Mouse (Mus musculus) embryonic facial prominence, embryonic 14.5 days (tissue): ENCODE measurements around the gene Arsg. TPM values are rescaled to one million over a fixed set of nuclear protein-coding genes. Genes with fewer than 3 reads are reported as not detected.
"Not testable (repeated sequence)": the region's sequence is repeated elsewhere in the genome, so short reads cannot be mapped to it uniquely, and the experiment has no call there.

Experiments
- ATAC-seq: fragments of 200-750 bp; cut with Nextera tagmentation; 2 replicates; pipeline ENCODE4 v1.8.0; 2017; ENCODE audit warnings: low read depth, moderate number of reproducible peaks, moderate TSS enrichment
- DNase-seq: peaks from one replicate; pipeline ENCODE4 v3.0.0-alpha.2; 2015; ENCODE audit warnings: low spot score
- H3K27ac ChIP-seq: fragments of 300-500 bp; sonication (generic); replicated peaks from 2 replicates; pipeline ENCODE4 v1.5.1; 2014; ENCODE audit warnings: low read depth, mild to moderate bottlenecking, low read length, moderate library complexity
- H3K27me3 ChIP-seq: fragments of 300-500 bp; sonication (generic); replicated peaks from 2 replicates; pipeline ENCODE4 v1.6.1; 2014; ENCODE audit warnings: low read length; ENCODE audit not compliant: control insufficient read depth, insufficient read depth
- H3K36me3 ChIP-seq: fragments of 300-500 bp; sonication (generic); 2 replicates; pipeline ENCODE4 v1.6.1; 2014; ENCODE audit warnings: low read length, mixed read lengths; ENCODE audit not compliant: control insufficient read depth, insufficient read depth
- H3K4me1 ChIP-seq: fragments of 300-500 bp; sonication (generic); 2 replicates; pipeline ENCODE4 v1.6.1; 2014; ENCODE audit warnings: antibody characterized with exemption, low read length; ENCODE audit not compliant: control insufficient read depth, insufficient read depth
- H3K4me2 ChIP-seq: fragments of 300-500 bp; sonication (generic); 2 replicates; pipeline ENCODE4 v1.6.1; 2014; ENCODE audit warnings: low read depth, mild to moderate bottlenecking, low read length, moderate library complexity, mixed read lengths
- H3K4me3 ChIP-seq: fragments of 300-500 bp; sonication (generic); 2 replicates; pipeline ENCODE4 v1.5.1; 2014; ENCODE audit warnings: low read depth, mild to moderate bottlenecking, low read length
- H3K9ac ChIP-seq: fragments of 300-500 bp; sonication (generic); 2 replicates; pipeline ENCODE4 v1.6.1; 2014; ENCODE audit warnings: low read depth, mild to moderate bottlenecking, low read length, moderate library complexity, mixed read lengths
- H3K9me3 ChIP-seq: fragments of 300-500 bp; sonication (generic); 2 replicates; pipeline ENCODE4 v1.6.1; 2016; ENCODE audit warnings: low read length; ENCODE audit not compliant: control insufficient read depth
- WGBS: fragments of 180-500 bp; shearing (Covaris S2); extraction: QIAGEN DNeasy Blood & Tissue Kit; methylation state at CpG from one replicate; pipeline ENCODE4 v1.1.7; 2014; 5-methylcytosine and 5-hydroxymethylcytosine counted together
- polyA plus RNA-seq: library from polyadenylated mRNA; unstranded; fragments of >200 nt; fragmentation: Nextera tagmentation; extraction: Ambion mirVana; gene quantifications from 2 replicates; pipeline ENCODE4 v1.2.1, GENCODE M21; 2014

Arsg gene
- polyA plus RNA-seq, 1 experiment from 2014 or later = 4.3 TPM

DNA sequence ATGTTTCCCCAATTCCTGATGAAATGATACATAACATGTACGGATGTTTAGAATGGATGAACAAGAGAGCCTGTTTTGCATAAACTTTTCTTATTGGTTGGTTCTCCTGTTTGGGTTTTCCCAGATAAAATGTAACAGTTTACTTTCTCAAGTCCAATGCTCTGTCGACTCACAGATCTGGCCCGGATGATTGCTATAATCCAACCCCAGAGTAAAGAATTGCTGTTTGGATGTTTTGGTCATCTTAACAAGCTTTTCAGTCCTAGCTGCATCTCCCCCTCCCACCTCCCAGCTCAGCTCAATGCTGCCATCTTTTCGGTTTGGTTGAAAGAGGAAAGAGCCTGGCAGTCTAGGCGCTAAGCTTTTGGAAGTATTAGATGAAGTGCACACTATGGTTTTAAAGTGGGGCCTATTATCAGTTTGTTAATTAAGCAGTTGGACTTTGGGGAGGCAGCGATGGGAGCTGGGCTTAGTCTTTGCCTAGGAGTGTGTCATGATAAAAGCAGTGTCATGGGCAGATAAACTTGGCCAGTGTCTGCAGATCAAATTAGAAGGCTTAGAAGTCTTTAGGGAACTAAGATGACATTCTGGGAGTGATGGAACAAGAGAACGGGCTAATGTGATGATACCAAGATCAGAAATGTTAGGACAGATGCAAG, 139.8 kb downstream of the Arsg start:
- ATAC-seq (no peak), DNase-seq (no peak)
- Histone ChIP-seq H3K9me3 (no peaks in the 10 kb centered on the region), H3K4me2 (no peak overlapping the region), H3K27me3 (no peaks in the 10 kb centered on the region), H3K9ac (no peak overlapping the region), H3K4me3 (no peak overlapping the region), H3K36me3 (no peaks in the 10 kb centered on the region), H3K4me1 (peaks cover 11% of the 10 kb centered on the region), H3K27ac (no peak overlapping the region)
- WGBS = 64% methylated on average over 7 of the region's 7 CpGs

DNA sequence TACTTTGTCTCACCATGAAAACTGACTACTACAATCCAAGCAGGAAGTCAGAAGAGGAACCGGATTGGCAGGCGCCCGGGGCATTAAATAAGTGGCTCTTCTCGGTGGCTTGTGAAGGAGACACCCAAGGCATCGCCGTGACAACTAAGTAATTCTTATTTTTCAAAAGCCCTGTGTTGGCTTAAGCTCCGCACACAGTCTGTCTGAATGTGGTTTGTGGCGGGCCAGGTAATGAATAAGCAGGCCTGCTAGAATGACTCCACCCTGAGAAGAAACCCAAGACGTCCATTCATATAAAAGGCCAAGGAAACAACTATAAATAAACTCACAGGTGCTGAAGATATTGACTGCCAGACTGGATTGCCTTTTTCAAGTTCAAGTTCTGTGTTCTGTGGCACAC, 142.1 kb downstream of the Arsg start:
- Histone ChIP-seq H3K9me3 (no peaks in the 10 kb centered on the region), H3K4me2 (no peak overlapping the region), H3K9ac (no peak overlapping the region), H3K4me1 (peaks cover 2% of the 10 kb centered on the region), H3K4me3 (no peak overlapping the region), H3K27ac (no peak overlapping the region), H3K36me3 (no peaks in the 10 kb centered on the region), H3K27me3 (no peaks in the 10 kb centered on the region)
- peak; percentile 60 for DNase-seq
- ATAC-seq = no peak
- 54% methylated on average over 9 of the region's 9 CpGs for WGBS

DNA sequence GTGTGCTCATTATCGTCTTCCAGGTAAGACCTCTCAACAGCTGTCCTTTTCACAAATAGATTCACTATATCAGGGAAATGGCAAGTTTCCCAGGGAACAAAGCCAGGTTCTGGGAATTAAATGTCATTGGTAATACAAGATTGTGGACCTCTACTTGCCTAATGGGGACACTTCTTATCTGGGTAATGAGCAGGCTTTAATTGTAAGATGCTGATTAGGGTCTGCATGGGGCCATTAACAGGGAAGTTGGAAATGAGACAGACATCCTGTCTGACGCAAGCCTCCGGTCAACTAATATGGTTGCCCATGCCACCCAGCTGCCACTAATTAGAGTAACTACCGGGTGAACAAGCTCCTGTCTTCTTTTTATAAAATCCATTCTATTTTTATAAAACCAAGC, 143.2 kb downstream of the Arsg start:
- no peak for ATAC-seq
- no peak for DNase-seq
- H3K9me3 ChIP-seq = no peaks in the 10 kb centered on the region
- no peaks in the 10 kb centered on the region for H3K27me3 ChIP-seq
- 55% methylated on average over 4 of the region's 4 CpGs for WGBS
- no peaks in the 10 kb centered on the region; the same call in 1 of the 2 replicates for H3K4me1 ChIP-seq
- no peak overlapping the region for H3K9ac ChIP-seq
- no peak overlapping the region for H3K27ac ChIP-seq
- H3K36me3 ChIP-seq = no peaks in the 10 kb centered on the region
- H3K4me3 ChIP-seq = no peak overlapping the region
- H3K4me2 ChIP-seq = no peak overlapping the region

DNA sequence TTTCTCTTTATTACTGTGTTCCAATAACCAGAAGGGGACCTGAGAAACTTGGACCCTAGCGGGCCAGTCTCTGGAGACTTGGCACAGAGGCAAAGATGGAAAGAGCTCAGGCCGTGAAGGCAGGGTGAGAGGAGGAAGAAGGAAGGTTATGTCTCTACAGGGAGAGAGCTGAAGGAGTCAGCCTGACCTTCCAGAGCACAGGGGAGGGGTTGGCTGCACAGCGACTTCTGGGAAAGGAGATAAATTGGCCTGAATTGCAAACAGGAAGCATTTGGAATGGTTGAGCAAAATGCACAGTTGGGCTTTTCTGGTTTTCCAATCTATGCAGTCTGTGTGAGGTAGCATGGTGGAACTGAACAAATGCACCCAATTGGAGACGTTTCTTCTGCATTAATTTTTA, 143.6 kb downstream of the Arsg start:
- DNase-seq = no peak
- no peak overlapping the region for H3K27ac ChIP-seq
- ATAC-seq = no peak

DNA sequence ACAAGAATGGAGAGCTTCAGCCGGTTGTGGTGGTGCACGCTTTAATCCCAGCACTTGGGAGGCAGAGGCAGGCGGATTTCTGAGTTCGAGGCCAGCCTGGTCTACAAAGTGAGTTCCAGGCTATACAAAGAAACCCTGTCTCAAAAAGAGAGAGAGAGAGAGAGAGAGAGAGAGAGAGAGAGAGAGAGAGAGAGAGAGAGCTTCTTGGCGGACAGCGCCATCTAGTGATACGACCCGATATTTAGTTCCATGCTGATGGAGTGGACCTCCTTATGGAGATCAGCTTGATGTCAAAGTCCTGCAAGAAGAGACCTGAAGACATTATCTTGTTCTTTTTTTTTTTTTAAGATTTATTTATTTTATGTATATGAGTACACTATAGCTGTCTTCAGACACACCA, 145.9 kb downstream of the Arsg start:
- H3K4me1 ChIP-seq, H3K9me3 ChIP-seq, H3K36me3 ChIP-seq, H3K27me3 ChIP-seq, H3K4me2 ChIP-seq, H3K4me3 ChIP-seq, H3K27ac ChIP-seq, H3K9ac ChIP-seq, ATAC-seq: not testable (repeated sequence)
- DNase-seq = peak; percentile 30
- WGBS = 42% methylated on average over 8 of the region's 8 CpGs

More for the DNA sequence above, 143.6 kb downstream of the Arsg start:
- H3K9me3 ChIP-seq = no peaks in the 10 kb centered on the region
- H3K4me3 ChIP-seq = no peak overlapping the region
- H3K36me3 ChIP-seq = no peaks in the 10 kb centered on the region
- H3K9ac ChIP-seq = no peak overlapping the region
- H3K4me1 ChIP-seq = no peaks in the 10 kb centered on the region; the same call in 1 of the 2 replicates
- H3K4me2 ChIP-seq = no peak overlapping the region
- H3K27me3 ChIP-seq = no peaks in the 10 kb centered on the region
- 49% methylated on average over 4 of the region's 4 CpGs for WGBS

DNA sequence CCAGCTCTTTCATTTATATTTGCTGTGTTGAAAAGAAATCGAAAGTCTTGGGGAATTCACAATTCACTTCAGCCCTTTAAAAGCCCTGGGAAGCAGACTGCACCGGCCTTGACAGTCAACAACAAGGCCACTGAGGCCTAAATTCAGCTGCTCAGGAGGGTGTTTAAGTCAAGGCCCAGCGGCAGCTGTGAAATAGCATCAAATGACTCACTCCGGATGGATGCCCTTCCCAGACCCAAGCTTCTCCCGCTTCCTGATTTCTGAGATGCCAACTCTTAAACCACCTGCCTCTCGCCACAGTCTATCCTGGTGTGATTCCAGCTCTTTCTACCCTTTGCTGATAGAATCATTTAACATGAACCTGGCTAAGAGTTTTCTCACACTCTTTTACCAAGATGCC, 147.2 kb downstream of the Arsg start:
- no peak overlapping the region for H3K4me2 ChIP-seq
- WGBS = 68% methylated on average over 6 of the region's 6 CpGs
- DNase-seq (peak; percentile 32), ATAC-seq (no peak)
- no peak overlapping the region for H3K27ac ChIP-seq
- no peak overlapping the region for H3K4me3 ChIP-seq
- H3K9me3 ChIP-seq = no peaks in the 10 kb centered on the region
- no peaks in the 10 kb centered on the region for H3K36me3 ChIP-seq
- peaks cover 7% of the 10 kb centered on the region; the same call in 1 of the 2 replicates for H3K4me1 ChIP-seq
- no peak overlapping the region for H3K9ac ChIP-seq
- H3K27me3 ChIP-seq = no peaks in the 10 kb centered on the region

DNA sequence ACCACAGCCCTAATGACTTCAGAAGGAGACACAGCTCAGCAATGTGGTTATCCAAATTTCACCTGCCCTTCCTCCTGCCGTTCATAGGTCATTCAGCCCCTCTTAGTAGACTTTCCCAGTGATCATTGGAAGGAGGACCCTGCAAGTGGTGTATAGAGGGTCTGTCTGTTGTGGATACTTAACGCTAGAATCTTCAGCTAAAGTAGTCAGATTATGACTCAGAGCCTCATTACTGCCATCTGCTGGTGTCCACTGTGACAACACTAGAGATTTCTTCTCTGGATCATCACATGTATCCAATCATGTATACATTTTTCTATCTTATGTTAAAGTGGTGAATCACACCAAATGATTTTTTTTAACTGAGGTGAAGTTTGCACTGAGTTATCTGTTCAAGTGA, 148.0 kb downstream of the Arsg start:
- Histone ChIP-seq H3K4me1 (peaks cover 7% of the 10 kb centered on the region; the same call in 1 of the 2 replicates), H3K27me3 (no peaks in the 10 kb centered on the region), H3K9ac (no peak overlapping the region), H3K4me3 (no peak overlapping the region), H3K4me2 (no peak overlapping the region), H3K27ac (no peak overlapping the region), H3K9me3 (no peaks in the 10 kb centered on the region), H3K36me3 (no peaks in the 10 kb centered on the region)
- 9% methylated on average over 2 of the region's 2 CpGs for WGBS
- DNase-seq = peak; percentile 74
- no peak for ATAC-seq

DNA sequence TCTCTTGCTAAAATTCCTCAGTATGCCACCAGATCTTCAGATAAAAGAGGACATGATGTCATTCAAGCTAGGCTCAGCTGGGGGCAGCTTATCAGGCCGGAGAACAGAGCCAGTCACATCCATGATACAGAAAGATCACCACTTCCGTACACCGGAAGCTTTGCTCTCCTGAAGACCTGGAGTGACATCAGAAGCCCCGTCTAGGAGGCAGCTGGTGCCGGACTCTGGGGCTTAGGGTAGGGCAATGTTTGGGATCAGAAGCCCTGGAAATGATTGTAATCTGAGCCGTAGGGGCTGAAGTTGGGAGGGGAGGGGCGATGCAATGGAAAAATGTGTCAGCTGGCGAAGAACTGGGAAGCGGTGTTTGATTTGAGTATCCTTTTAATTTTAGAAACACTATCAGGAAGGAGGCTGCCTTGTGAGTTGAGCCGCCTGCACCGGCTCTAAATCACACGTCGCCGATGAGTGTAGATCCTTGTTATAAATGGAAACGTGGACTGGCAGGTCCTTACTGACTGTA, 149.4 kb downstream of the Arsg start:
- peak; percentile 62 for ATAC-seq
- no peak overlapping the region for H3K27ac ChIP-seq
- DNase-seq = peak; percentile 58
- H3K9ac ChIP-seq = no peak overlapping the region
- no peak overlapping the region for H3K4me3 ChIP-seq
- H3K4me2 ChIP-seq = peak overlapping the region; percentile 37
- H3K4me1 ChIP-seq = 0 out of 2 replicates have a peak, but pooled peaks cover 7% of the 10 kb centered on the region
- no peaks in the 10 kb centered on the region for H3K27me3 ChIP-seq
- 16% methylated on average over 15 of the region's 15 CpGs for WGBS
- H3K9me3 ChIP-seq = no peaks in the 10 kb centered on the region
- H3K36me3 ChIP-seq = no peaks in the 10 kb centered on the region
